Mouse (Mus musculus): ENCODE results near the gene Zfp219. TPM values are rescaled to one million over a fixed set of nuclear protein-coding genes. Genes with fewer than 3 reads are reported as not detected.

Zfp219 gene
- total RNA-seq, 1 experiment from 2014 or later, result 56.5 TPM

DNA sequence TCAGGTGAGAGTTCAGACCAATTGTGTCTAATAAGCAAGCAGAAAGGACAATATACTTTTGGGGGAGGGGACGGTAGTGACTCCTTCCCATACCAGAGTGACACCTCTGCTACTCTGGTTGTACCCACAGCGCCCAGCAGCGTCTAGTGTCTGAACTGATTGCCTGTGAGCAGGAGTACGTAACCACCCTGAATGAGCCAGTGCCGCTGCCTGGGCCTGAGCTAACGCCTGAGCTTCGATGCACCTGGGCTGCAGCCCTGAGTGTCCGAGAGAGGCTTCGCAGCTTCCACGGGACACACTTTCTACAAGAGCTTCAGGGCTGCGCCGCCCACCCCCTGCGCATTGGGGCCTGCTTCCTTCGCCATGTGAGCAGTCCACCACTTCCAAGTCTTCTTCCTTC lies 23.1 kb downstream of the Zfp219 start:
- DNase-seq, result no peak

DNA sequence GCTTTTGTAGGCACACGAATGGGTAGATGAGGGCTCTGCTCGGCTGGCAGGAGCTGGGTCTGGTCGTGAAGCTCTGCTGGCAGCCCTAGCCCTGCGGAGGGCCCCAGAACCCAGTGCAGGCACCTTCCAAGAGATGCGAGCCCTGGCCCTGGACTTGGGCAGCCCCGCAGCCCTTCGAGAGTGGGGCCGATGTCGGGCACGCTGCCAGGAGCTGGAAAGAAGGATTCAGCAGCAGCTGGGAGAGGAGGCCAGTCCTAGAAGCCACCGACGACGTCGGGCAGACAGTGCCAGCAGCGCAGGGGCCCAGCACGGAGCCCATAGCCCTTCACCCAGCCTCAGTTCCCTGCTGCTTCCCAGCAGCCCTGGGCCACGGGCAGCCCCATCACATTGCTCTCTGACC lies 23.7 kb downstream of the Zfp219 start:
- DNase-seq, result no peak

DNA sequence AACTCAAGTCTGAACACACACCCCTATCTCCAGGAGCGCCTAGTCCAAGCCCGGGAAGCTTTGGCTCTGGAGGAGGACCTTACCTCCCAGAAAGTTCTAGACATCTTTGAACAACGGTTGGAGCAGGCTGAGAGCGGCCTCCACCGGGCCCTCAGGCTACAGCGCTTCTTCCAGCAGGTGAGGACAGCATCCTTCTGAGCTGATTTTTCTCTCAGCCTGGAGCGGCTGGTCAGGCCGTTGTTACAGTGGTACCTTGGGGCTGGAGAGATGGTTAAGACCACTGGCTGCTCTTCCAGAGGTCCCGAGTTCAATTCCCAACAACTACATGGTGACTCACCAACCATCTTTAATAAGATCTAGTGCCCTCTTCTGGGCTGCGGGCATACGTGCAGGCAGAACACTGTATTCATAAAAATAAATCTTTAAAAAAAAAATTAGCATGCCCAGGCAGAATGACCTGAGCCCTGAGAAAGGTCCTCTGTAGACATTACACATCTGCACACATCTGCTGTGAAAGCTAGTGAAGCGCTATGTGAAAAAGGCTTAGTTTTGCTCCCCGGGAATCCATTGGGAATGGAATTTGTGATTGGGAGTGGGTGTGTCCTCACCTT lies 24.2 kb downstream of the Zfp219 start:
- DNase-seq, result no peak

DNA sequence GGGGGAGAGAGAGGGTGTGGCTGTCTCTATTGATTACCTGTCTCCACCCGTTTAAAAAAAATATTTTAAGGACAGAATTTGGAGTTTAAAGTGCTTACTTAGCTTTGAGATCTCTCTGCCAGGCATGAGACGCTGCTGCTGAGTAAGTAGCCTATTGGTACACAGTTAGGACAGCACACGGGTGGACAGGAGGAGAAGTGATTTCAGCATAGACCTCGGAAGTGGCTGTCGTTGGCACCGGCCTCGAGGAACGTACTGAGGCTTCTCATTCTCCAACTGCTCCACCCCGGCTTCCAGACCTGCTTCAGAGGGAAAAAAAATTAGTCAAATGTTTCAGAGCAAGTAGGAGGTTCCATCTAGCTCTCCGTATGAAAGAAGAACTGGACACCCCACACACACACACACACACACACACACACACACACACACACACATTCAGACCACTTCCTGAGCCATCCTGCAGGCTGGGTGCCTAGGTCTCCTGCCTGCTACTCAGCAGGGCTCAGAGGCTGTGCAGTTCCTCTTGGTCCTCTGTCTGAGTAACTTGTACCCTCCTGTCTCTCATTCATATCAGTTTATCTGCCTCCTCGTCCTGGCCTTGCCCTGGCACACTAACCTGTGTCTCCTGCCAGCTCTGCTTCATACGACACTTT lies 25.2 kb downstream of the Zfp219 start:
- DNase-seq, result no peak

DNA sequence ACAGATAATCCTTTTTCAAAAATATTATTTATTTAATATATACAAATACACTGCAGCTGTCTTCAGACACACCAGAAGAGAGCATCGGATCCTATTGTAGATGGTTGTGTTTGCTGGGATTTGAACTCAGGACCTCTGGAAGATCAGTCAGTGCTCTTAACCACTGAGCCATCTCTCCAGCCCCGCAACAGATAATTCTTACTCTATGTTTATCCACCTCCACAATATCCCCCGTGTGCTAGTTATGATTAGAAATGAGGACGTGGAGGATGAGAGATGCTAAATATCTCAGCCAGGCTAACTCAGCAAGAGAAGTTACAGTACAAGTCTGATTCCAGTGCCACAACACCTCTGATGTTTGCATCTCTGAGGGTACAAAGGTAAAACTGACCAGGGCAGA lies 26.1 kb downstream of the Zfp219 start:
- no peak for DNase-seq

DNA sequence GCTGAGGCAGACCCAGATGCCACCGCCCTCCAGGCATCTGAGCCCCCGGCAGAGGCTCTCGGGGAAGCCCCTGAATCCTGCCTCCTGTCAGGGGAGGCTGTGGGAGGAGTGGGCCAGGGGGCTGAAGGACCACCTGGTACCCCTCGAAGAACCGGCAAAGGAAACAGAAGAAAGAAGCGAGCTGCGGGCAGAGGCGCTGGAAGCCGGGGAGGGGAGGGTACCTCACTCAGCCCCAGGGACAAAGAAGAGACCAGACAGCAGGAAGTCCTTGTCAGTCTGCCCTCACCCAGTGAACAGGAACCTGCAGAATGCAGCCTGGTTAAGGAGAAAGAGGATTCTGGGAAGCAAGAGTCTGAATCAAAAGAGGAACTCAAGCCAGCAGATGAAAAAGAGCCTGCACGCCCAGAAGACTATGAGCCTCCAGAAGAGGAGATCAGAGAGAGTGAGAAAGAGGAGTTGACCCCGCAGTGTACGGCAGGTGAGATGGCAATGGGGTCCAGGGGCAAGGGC lies 31.0 kb downstream of the Zfp219 start:
- DNase-seq, result no peak

DNA sequence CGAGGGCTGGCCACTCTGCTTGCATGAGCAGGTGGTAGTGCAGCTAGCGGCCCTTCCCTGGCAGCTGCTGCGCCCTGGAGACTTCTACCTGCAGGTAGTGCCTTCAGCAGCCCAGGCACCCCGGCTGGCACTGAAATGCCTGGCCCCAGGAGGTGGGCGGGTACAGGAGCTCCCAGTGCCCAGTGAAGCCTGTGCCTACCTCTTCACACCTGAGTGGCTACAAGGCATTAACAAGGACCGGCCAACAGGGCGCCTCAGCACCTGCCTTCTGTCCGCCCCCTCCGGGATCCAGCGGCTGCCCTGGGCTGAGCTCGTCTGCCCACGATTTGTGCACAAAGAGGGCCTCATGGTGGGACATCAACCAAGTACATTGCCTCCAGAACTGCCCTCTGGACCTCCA lies 31.8 kb downstream of the Zfp219 start:
- DNase-seq, result no peak

DNA sequence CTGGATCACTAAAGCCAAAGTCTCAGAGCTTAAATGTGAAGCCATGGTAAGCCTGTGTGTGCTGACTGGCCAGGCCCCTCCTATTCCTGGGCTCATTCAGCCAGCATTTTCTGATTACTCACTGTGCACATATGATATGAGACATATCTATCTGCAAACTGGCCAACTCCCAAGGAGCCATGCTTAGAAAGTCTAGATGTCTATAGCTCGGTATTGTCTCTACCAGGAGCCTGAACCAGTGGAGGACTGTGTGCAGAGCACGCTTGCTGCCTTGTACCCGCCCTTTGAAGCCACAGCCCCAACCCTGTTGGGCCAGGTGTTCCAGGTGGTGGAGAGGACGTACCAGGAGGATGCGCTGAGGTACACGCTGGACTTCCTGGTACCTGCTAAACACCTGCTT lies 33.4 kb downstream of the Zfp219 start:
- no peak for DNase-seq

DNA sequence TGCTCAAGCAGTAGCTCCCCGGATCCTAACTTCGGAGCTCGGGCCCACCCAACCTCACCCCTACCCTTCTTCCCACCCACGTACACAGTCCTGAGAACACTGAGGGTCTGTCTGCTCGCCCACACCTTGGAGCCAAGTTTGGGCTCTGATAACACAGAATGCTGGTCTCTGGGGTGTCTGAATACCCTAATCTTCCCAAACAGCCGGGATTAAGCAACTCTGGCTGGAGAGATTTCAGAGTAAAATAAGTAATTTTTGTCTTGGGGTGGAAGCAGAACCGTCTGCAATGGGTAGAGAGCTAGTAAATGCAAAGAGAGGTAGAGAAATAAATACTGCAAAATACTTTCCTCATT lies 34.4 kb downstream of the Zfp219 start:
- no peak for DNase-seq

DNA sequence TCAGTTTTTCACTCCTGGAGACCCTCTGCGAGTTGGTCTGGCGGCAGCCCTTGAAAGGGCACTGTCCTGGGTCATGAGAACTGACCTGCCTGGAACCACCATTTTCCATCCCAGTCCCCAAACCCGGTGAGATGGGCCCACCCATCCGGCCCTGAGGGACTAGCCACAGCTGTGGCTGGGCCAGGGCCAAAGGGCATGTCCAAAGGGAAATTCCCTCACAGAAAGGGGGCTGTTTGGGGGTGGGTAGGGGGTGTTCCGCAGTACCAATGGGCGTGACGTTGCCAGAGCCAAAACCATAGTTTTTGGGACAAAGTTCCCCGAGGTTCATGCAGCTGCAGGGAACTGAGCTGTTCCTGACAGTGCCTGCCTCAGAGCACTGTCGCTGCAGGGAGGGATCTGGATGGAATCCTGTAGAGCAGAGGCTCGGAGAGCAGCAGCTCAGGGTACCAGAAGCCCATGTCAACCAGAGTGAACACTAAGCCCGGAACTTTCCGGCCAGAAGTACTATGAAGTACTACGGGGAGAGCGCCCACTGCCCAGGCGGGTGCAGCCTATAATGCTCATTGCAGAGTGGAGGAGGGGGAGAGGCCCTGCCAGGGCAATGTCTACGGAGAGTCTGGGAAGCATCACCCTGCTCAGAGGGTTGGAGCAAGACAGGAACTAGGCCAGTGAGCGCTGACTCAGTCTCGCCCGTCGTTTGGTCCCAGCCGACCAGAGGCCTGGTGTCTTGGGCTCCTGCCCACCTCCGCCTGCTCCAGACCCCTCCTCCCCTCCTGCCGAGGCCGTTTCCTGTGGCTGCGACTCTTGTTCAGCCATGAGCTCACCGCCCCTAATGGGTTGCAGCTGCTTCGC lies 35.0 kb downstream of the Zfp219 start:
- DNase-seq, result peak; percentile 88

DNA sequence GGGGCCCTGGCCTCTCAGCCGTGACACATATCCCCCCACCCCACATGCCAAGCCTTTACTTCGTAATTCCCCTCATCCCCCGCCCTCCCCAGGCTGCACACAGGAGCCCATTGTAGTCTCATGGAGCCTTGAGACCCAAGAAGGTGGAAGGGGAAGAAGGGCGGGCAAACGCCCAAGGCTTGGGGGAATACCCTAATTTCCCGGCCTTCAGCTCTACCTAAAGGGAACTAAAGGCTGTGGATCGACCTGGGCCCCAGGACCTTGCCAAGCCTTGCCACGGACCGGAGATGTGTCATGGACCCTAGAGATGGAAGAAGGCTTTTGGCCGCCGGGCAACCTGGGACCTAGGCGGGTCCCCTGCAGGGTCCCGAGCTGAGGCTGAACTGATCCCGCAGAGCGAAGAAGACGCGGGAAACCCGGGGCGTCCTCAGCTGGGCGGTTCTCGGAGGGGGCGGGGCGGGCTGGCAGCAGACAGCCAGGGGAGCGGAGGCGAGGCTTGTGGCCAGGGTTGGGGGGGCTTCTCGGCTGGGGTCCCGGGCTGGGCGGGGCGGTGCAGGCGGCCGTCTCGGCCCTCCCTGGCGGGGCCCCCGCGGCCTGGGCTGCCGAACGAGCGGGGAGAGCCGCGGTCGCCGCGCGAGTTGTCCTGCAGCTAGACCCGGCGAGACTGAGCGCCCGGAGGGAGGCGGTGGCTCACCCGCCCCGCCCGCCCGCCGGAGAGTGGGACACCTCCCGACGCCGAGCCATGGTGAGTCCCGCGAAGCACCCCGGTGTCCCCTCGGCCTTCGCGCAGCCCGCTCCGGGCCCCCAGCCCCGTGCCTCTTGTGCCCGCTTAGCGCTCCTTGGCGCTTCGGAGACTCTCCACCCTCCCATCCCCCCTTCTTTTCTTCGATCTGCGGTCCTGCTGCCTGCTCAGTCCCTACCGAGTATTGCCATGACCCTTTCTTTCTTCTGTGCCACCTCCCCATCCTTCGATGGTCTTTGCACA lies 36.0 kb downstream of the Zfp219 start, which contains the start of gene Arhgef40:
Arhgef40 (plus strand) TSS at position 473 of the 985 bp plus-strand sequence.
- peak; percentile 89 for DNase-seq

DNA sequence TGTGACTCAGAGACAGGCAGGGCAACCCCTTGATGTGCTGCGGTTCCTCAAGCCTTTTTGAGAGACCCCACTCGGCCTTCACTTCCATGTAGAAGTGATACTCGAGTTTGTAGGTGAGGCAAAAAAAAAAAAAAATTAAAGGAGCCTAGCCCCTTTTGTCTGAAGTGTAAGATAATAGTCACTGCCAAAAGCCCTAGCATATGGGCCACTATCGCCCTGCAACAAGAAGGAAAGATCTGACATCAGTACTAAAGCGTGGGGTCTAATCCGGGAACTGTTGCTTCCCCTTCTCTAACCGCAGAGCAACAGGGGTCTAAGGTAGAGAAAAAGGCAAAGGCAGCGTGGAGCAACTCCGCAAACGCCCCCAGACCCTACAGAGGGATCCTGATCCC lies 36.7 kb downstream of the Zfp219 start:
- DNase-seq, result no peak

DNA sequence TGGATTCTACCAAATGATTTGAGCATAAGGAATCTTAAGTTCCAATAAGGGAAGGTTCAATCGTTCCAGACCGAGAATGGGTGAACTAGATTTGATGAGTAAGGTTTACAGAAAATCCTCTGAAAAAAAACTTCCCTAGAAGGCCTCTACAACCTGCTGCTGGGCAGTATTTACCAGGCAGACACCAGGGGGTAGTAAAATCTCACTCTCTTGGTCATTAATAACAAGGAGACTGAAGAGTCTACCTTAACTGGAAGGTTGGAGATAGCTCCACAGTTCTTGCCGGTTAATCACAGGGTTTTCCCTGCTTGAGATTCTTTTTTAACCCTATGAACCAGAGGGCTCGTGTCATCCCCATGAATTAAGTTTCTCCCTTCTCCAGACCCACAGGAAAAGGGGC lies 37.3 kb downstream of the Zfp219 start:
- DNase-seq, result no peak

DNA sequence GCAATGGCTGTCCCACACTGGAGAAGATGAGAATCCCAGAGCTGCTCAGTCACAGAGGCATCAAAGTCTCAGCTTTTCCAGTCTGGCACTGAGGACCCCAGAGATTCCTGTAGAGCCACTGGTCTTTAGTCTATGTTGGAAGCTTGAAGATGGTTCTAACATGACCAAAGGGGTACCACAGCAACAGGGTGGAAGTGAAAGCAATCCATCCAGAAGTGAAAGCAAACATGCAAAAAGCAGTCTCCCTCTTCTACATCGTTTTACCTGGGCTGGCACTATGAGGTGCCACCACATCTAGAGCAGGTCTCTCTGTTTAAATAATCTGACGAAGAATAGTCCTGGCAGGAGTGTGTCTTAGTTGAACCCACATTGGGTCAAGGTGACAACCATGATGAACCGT lies 41.3 kb downstream of the Zfp219 start:
- DNase-seq, result no peak

DNA sequence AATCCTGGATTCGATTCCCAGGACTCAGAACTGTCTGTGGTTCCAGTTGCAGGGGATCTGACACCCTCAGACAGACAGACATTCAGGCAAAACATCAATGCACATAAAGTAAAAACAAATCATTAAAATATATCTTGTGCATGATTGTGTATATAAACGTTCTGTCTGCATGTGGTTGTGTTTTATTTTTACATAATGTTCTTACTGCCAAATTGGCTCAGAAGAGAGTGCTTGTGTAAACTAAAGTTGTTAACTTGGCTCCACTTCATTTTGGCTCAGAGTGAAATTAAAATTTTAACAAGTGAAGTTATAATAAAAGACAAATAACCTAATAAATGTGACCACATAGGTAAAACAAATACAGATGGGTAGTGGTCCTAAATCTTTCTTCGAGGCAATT lies 53.1 kb downstream of the Zfp219 start:
- no peak for DNase-seq

DNA sequence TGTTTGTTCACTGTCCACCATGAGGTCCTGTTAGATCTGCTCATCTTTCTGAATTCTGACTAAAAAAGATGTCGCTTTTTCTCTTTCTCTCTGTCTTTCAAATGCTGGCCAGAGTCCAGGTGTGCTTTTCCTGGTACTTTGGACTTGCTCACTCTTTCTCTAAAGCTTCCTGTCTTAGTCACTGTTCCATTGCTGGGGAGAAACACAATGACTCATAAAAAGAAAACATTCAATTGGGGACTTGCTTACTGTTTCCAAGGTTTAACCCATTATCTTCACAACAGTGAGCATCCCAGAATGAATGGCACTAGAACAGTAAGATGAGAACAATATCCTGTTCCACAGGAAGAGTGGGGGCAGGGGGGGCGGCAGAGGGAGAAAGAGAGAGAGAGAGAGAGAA lies 60.2 kb downstream of the Zfp219 start:
- no peak for DNase-seq

Other genes starting within 250 kb of the Zfp219 start
- gene Ang4, start 247.1 kb downstream of the Zfp219 start, total RNA-seq (2021), result not detected in 2 replicates
- gene AY358078, start 220.7 kb downstream of the Zfp219 start, total RNA-seq (2021), result not detected in 2 replicates
- gene Ear6, start 167.0 kb downstream of the Zfp219 start, total RNA-seq (2021), result 0.67 TPM in 1 of 2 replicates, not detected in the other
- 37.1 and 39.0 TPM in 2 replicates for gene Mettl17, start 135.9 kb downstream of the Zfp219 start, total RNA-seq (2021)
- gene Slc39a2, start 127.8 kb downstream of the Zfp219 start, total RNA-seq (2021), result 0.63 and 0.64 TPM in 2 replicates
- gene Ndrg2, start 106.6 kb downstream of the Zfp219 start, total RNA-seq (2021), result 314 and 338 TPM in 2 replicates
- gene Tppp2, start 102.3 kb downstream of the Zfp219 start, total RNA-seq (2021), result not detected in 2 replicates
- gene Rnase13, start 98.0 kb downstream of the Zfp219 start, total RNA-seq (2021), result not detected in 2 replicates
- gene Arhgef40, start 36.0 kb downstream of the Zfp219 start, total RNA-seq (2021), result 49.5 and 61.3 TPM in 2 replicates
- gene Tmem253, start 5.1 kb downstream of the Zfp219 start, total RNA-seq (2021), result 3.7 and 4.4 TPM in 2 replicates
- gene Olfr221, start 21.7 kb upstream of the Zfp219 start, total RNA-seq (2021), result not detected in 2 replicates
- 221 and 230 TPM in 2 replicates for gene Hnrnpc, start 83.3 kb upstream of the Zfp219 start, total RNA-seq (2021)
- 0.44 and 1.4 TPM in 2 replicates for gene Rpgrip1, start 90.0 kb upstream of the Zfp219 start, total RNA-seq (2021)
- gene Supt16, start 176.7 kb upstream of the Zfp219 start, total RNA-seq (2021), result 56.4 and 62.2 TPM in 2 replicates
- gene Chd8, start 237.0 kb upstream of the Zfp219 start, total RNA-seq (2021), result 88.4 and 93.0 TPM in 2 replicates

Data from adrenal gland, postnatal 14 days (tissue).